ENCODE assay signal across 8 mouse cellular contexts in genomic region chr17:35049561-35050016, GRCm38 (mm10). TPM values are rescaled to one million over a fixed set of nuclear protein-coding genes. Genes with fewer than 3 reads are reported as not detected.
DNase-seq lines count a peak whose midpoint lies in the region; ATAC-seq lines count a peak whose summit lies in the region.

TSS of gene Clic1 (plus strand) at chr17:35049966.

- H3K4me3 ChIP-seq in forebrain, embryonic 13.5 days: peak within 1 kb of the TSS; percentile 48
- peak within 1 kb of the TSS; percentile 51 for H3K4me3 ChIP-seq in hindbrain, embryonic 11.5 days (ENCODE audit: low read depth, low read length)
- H3K4me3 ChIP-seq in limb, embryonic 15.5 days: peak within 1 kb of the TSS; percentile 66
- H3K4me3 ChIP-seq in midbrain, embryonic 15.5 days: peak within 1 kb of the TSS; percentile 35

- peak within 1 kb of the TSS; percentile 90 for H3K27ac ChIP-seq in forebrain, embryonic 13.5 days
- peak within 1 kb of the TSS; percentile 95 for H3K27ac ChIP-seq in hindbrain, embryonic 11.5 days (ENCODE audit: low read depth, low read length)
- H3K27ac ChIP-seq in limb, embryonic 15.5 days: peak within 1 kb of the TSS; percentile 99
- peak within 1 kb of the TSS; percentile 83 for H3K27ac ChIP-seq in midbrain, embryonic 15.5 days

- peaks cover 56% of the 10 kb centered on the region for H3K4me1 ChIP-seq in forebrain, embryonic 13.5 days
- peaks cover 4% of the 10 kb centered on the region; the same call in 1 of the 2 replicates for H3K4me1 ChIP-seq in hindbrain, embryonic 11.5 days (replicated peaks; ENCODE audit: control insufficient read depth, insufficient read depth, low read length)
- H3K4me1 ChIP-seq in limb, embryonic 15.5 days: peaks cover 57% of the 10 kb centered on the region
- H3K4me1 ChIP-seq in midbrain, embryonic 15.5 days: peaks cover 32% of the 10 kb centered on the region

- H3K9ac ChIP-seq in forebrain, embryonic 13.5 days: peak within 1 kb of the TSS; percentile 80
- peak within 1 kb of the TSS; percentile 59 for H3K9ac ChIP-seq in hindbrain, embryonic 11.5 days (ENCODE audit: low read depth, low read length)
- peak within 1 kb of the TSS; percentile 70 for H3K9ac ChIP-seq in limb, embryonic 15.5 days
- peak within 1 kb of the TSS; percentile 47 for H3K9ac ChIP-seq in midbrain, embryonic 15.5 days

- no peak for DNase-seq in frontal cortex, adult 2 months (ENCODE audit: extremely low spot score in 1 of 2, low spot score in 1 of 2)
- DNase-seq in frontal cortex, postnatal 36 days (ENCODE audit: low spot score in 2 of 2): no peak
- peak; percentile 51 for DNase-seq in adrenal gland, adult 2 months
- DNase-seq in hindbrain, embryonic 11.5 days (ENCODE audit: low spot score): peak; percentile 87
- DNase-seq in thymus, postnatal 10 days (ENCODE audit: low spot score in 2 of 2): peak; percentile 66 to 67

- H3K36me3 ChIP-seq in forebrain, embryonic 13.5 days (ENCODE audit: poor library complexity, severe bottlenecking): peaks cover 22% of the 10 kb centered on the region
- H3K36me3 ChIP-seq in hindbrain, embryonic 11.5 days (ENCODE audit: control insufficient read depth, insufficient read depth, low read length): 0 out of 2 replicates have a peak, but pooled peaks cover 4% of the 10 kb centered on the region
- peaks cover 24% of the 10 kb centered on the region for H3K36me3 ChIP-seq in limb, embryonic 15.5 days
- H3K36me3 ChIP-seq in midbrain, embryonic 15.5 days (replicated peaks): no peaks in the 10 kb centered on the region

- no peaks in the 10 kb centered on the region for H3K27me3 ChIP-seq in forebrain, embryonic 13.5 days
- H3K27me3 ChIP-seq in hindbrain, embryonic 11.5 days (ENCODE audit: control insufficient read depth, insufficient read depth, low read length): no peaks in the 10 kb centered on the region
- H3K27me3 ChIP-seq in limb, embryonic 15.5 days: no peaks in the 10 kb centered on the region
- H3K27me3 ChIP-seq in midbrain, embryonic 15.5 days (replicated peaks): no peaks in the 10 kb centered on the region

- peak within 1 kb of the TSS; percentile 72 for H3K4me2 ChIP-seq in forebrain, embryonic 13.5 days
- peak within 1 kb of the TSS; percentile 53 for H3K4me2 ChIP-seq in hindbrain, embryonic 11.5 days (replicated peaks; ENCODE audit: low read depth, low read length)
- peak within 1 kb of the TSS; percentile 70 for H3K4me2 ChIP-seq in limb, embryonic 15.5 days
- H3K4me2 ChIP-seq in midbrain, embryonic 15.5 days: peak within 1 kb of the TSS; percentile 54

- WGBS in forebrain, embryonic 13.5 days: under 1% methylated on average over 11 of the region's 11 CpGs
- 2% methylated on average over 11 of the region's 11 CpGs for WGBS in hindbrain, embryonic 11.5 days
- 1% methylated on average over 11 of the region's 11 CpGs for WGBS in limb, embryonic 15.5 days
- 5% methylated on average over 11 of the region's 11 CpGs for WGBS in midbrain, embryonic 15.5 days

- no peaks in the 10 kb centered on the region for H3K9me3 ChIP-seq in forebrain, embryonic 13.5 days (replicated peaks)
- no peaks in the 10 kb centered on the region for H3K9me3 ChIP-seq in hindbrain, embryonic 11.5 days (ENCODE audit: control insufficient read depth, low read length)
- no peaks in the 10 kb centered on the region for H3K9me3 ChIP-seq in limb, embryonic 15.5 days
- no peaks in the 10 kb centered on the region for H3K9me3 ChIP-seq in midbrain, embryonic 15.5 days

- ATAC-seq in forebrain, embryonic 13.5 days: 0 out of 2 replicates have a peak, but pooled peaks have one; percentile 2
- ATAC-seq in hindbrain, embryonic 11.5 days (ENCODE audit: low FRiP score): no peak
- ATAC-seq in limb, embryonic 15.5 days (ENCODE audit: insufficient number of reproducible peaks, low FRiP score, low TSS enrichment, low read depth): 0 out of 2 replicates have a peak, but pooled peaks have one; percentile 12
- ATAC-seq in midbrain, embryonic 15.5 days (replicated peaks): no peak

RNA-seq across cellular contexts. Expression of gene Clic1, which starts in this region (rescaled TPM):
- 26.4 and 28.5 TPM in 2 replicates for polyA plus RNA-seq in frontal cortex, adult 2 months (2012; rRNA removed)
- total RNA-seq in adrenal gland, adult 2 months (2021): 100 to 1,000 TPM in 1 of 2 experiments, 10 to 100 TPM in 1; 80.8 to 136 TPM
- 62.2 and 64.1 TPM in 2 replicates for polyA plus RNA-seq in adrenal gland, adult 2 months (2012; rRNA removed)
- polyA plus RNA-seq in forebrain, embryonic 13.5 days (2015; fragmentation: Nextera tagmentation; extraction: Ambion mirVana): 141 and 147 TPM in 2 replicates
- polyA plus RNA-seq in hindbrain, embryonic 11.5 days (2014; fragmentation: Nextera tagmentation; extraction: Ambion mirVana): 45.6 and 85.1 TPM in 2 replicates
- polyA plus RNA-seq in limb, embryonic 15.5 days (2015; fragmentation: Nextera tagmentation; extraction: Ambion mirVana): 351 and 363 TPM in 2 replicates
- 62.4 and 72.1 TPM in 2 replicates for polyA plus RNA-seq in midbrain, embryonic 15.5 days (2015; fragmentation: Nextera tagmentation; extraction: Ambion mirVana)

Comparison
In these comparisons a context has a peak if more than half of its experiments do, and no peak if none do; other contexts are left out.
1. DNase-seq: peak in adrenal gland, adult 2 months (single experiment), hindbrain, embryonic 11.5 days (single experiment) and thymus, postnatal 10 days (2 of 2); none in frontal cortex, adult 2 months (0 of 2) and frontal cortex, postnatal 36 days (0 of 2).
2. ATAC-seq: peak in forebrain, embryonic 13.5 days (single experiment) and limb, embryonic 15.5 days (single experiment); none in hindbrain, embryonic 11.5 days (single experiment) and midbrain, embryonic 15.5 days (single experiment).
3. Peak in every context shown above with its lines, with median percentiles within 50 percentile points of each other: H3K27ac ChIP-seq, H3K4me2 ChIP-seq, H3K4me3 ChIP-seq and H3K9ac ChIP-seq.